Mouse (Mus musculus) MEL (cell line): Measurements from ENCODE around the gene Dcaf7. TPM values are rescaled to one million over a fixed set of nuclear protein-coding genes. Genes with fewer than 3 reads are reported as not detected.

Source experiments
- DNase-seq: peaks from one replicate; pipeline ENCODE4 v3.0.0; 2011; ENCODE audit warnings: low read depth, low spot score
- H3K27ac ChIP-seq: 2 replicates; pipeline ENCODE4 v1.5.1; 2012; ENCODE audit warnings: low read depth, mild to moderate bottlenecking, control low read depth, low read length, moderate library complexity; ENCODE audit not compliant: control insufficient read depth
- H3K27me3 ChIP-seq, 2 experiments: fragments of 150-350 bp in 1 of 2; sonication (generic) in 1 of 2; 2 replicates each; pipeline ENCODE4 v1.6.1; 2012; ENCODE audit warnings: low read length in 2 of 2, mild to moderate bottlenecking in 2 of 2, improper control_type of control experiment in 1 of 2, moderate library complexity in 1 of 2; ENCODE audit not compliant: insufficient read depth in 2 of 2, control insufficient read depth in 1 of 2
- H3K36me3 ChIP-seq, 2 experiments: 2 replicates each; pipeline ENCODE4 v1.6.1; 2012 to 2014; ENCODE audit warnings: low read length in 2 of 2, improper control_type of control experiment in 1 of 2, inconsistent platforms in 1 of 2, mild to moderate bottlenecking in 1 of 2; ENCODE audit not compliant: insufficient read depth in 2 of 2, control insufficient read depth in 1 of 2
- H3K4me1 ChIP-seq, 2 experiments: fragments of 150-350 bp in 1 of 2; sonication (generic) in 1 of 2; 2 replicates each; pipeline ENCODE4 v1.6.1; 2012; ENCODE audit warnings: low read length in 2 of 2, improper control_type of control experiment in 1 of 2, mild to moderate bottlenecking in 1 of 2; ENCODE audit not compliant: insufficient read depth in 2 of 2, control insufficient read depth in 1 of 2
- H3K4me3 ChIP-seq, 2 experiments: fragments of 150-350 bp in 1 of 2; sonication (generic) in 1 of 2; 2 replicates each; pipeline ENCODE4 v1.5.1; 2012; ENCODE audit warnings: low read depth in 2 of 2, low read length in 2 of 2, mild to moderate bottlenecking in 2 of 2, moderate library complexity in 2 of 2, control low read depth in 1 of 2, improper control_type of control experiment in 1 of 2; ENCODE audit not compliant: control insufficient read depth in 1 of 2, insufficient read depth in 1 of 2
- H3K79me2 ChIP-seq: 2 replicates; pipeline ENCODE4 v1.6.1; 2012; ENCODE audit warnings: mild to moderate bottlenecking, low read length, moderate library complexity; ENCODE audit not compliant: control insufficient read depth, poor library complexity, insufficient read depth
- H3K9ac ChIP-seq: 2 replicates; pipeline ENCODE4 v1.6.1; 2012; ENCODE audit warnings: low read depth, mild to moderate bottlenecking, control low read depth, low read length, moderate library complexity; ENCODE audit not compliant: control insufficient read depth, poor library complexity, severe bottlenecking
- H3K9me3 ChIP-seq: fragments of 150-350 bp; sonication (generic); replicated peaks from 2 replicates; pipeline ENCODE4 v1.6.1; 2012; ENCODE audit warnings: mild to moderate bottlenecking, low read length, improper control_type of control experiment, moderate library complexity; ENCODE audit not compliant: insufficient read depth
- BHLHE40 ChIP-seq: IDR thresholded peaks from 2 replicates; pipeline ENCODE4 v1.6.1; 2012; ENCODE audit warnings: low read depth, mild to moderate bottlenecking, inconsistent platforms, low read length, improper control_type of control experiment, borderline replicate concordance
- CHD1 ChIP-seq: IDR thresholded peaks from 2 replicates; pipeline ENCODE4 v1.6.1; 2012; ENCODE audit warnings: low read depth, mild to moderate bottlenecking, inconsistent platforms, low read length, improper control_type of control experiment
- EP300 ChIP-seq, 2 experiments: IDR thresholded peaks; 2 replicates each; pipeline ENCODE4 v1.6.1; 2011; ENCODE audit warnings: improper control_type of control experiment in 2 of 2, low read length in 2 of 2, low read depth in 1 of 2, mild to moderate bottlenecking in 1 of 2
- ETS1 ChIP-seq: IDR thresholded peaks from 2 replicates; pipeline ENCODE4 v1.6.1; 2012; ENCODE audit warnings: low read depth, mild to moderate bottlenecking, inconsistent platforms, low read length, improper control_type of control experiment, moderate library complexity
- HCFC1 ChIP-seq: IDR thresholded peaks from 2 replicates; pipeline ENCODE4 v1.6.1; 2012; ENCODE audit warnings: low read depth, mild to moderate bottlenecking, inconsistent platforms, low read length, improper control_type of control experiment, moderate library complexity
- KAT2A ChIP-seq: conservative IDR thresholded peaks from 2 replicates; pipeline ENCODE4 v1.6.1; 2012; ENCODE audit warnings: low read depth, low read length, improper control_type of control experiment, inconsistent platforms
- MAX ChIP-seq: IDR thresholded peaks from 2 replicates; pipeline ENCODE4 v1.6.1; 2011; ENCODE audit warnings: low read length, improper control_type of control experiment
- MAZ ChIP-seq: IDR thresholded peaks from 2 replicates; pipeline ENCODE4 v1.6.1; 2012; ENCODE audit warnings: low read depth, mild to moderate bottlenecking, inconsistent platforms, low read length, improper control_type of control experiment
- MEF2A ChIP-seq: IDR thresholded peaks from 2 replicates; pipeline ENCODE4 v1.6.1; 2014; ENCODE audit warnings: low read depth, mild to moderate bottlenecking, inconsistent platforms, low read length, improper control_type of control experiment; ENCODE audit not compliant: poor library complexity, insufficient replicate concordance, severe bottlenecking; ENCODE audit errors: extremely low read depth
- MXI1 ChIP-seq: IDR thresholded peaks from 2 replicates; pipeline ENCODE4 v1.6.1; 2011; ENCODE audit warnings: mild to moderate bottlenecking, low read depth, low read length, improper control_type of control experiment
- MYC ChIP-seq: IDR thresholded peaks from 2 replicates; pipeline ENCODE4 v1.6.1; 2011; ENCODE audit warnings: low read depth, mild to moderate bottlenecking, low read length, improper control_type of control experiment, moderate library complexity
- NRF1 ChIP-seq: IDR thresholded peaks from 2 replicates; pipeline ENCODE4 v1.6.1; 2014; ENCODE audit warnings: low read depth, mild to moderate bottlenecking, inconsistent platforms, low read length, improper control_type of control experiment, moderate library complexity; ENCODE audit not compliant: poor library complexity, insufficient read depth, severe bottlenecking
- POLR2A ChIP-seq, 2 experiments: IDR thresholded peaks; 2 replicates each; pipeline ENCODE4 v1.6.1; 2011 to 2012; ENCODE audit warnings: low read length in 2 of 2, mild to moderate bottlenecking in 2 of 2, control low read depth in 1 of 2, improper control_type of control experiment in 1 of 2, low read depth in 1 of 2, moderate library complexity in 1 of 2; ENCODE audit not compliant: control insufficient read depth in 1 of 2, insufficient read depth in 1 of 2, poor library complexity in 1 of 2
- POLR2AphosphoS2 ChIP-seq: IDR thresholded peaks from 2 replicates; pipeline ENCODE4 v1.6.1; 2011; ENCODE audit warnings: low read length, improper control_type of control experiment
- POLR2AphosphoS5 ChIP-seq: IDR thresholded peaks from 2 replicates; pipeline ENCODE4 v1.6.1; 2012; ENCODE audit warnings: low read depth, borderline replicate concordance, mild to moderate bottlenecking, inconsistent platforms, low read length, moderate library complexity, mixed read lengths
- RCOR1 ChIP-seq: IDR thresholded peaks from 2 replicates; pipeline ENCODE4 v1.6.1; 2012; ENCODE audit warnings: low read depth, mild to moderate bottlenecking, inconsistent platforms, low read length, improper control_type of control experiment
- SIN3A ChIP-seq: IDR thresholded peaks from 2 replicates; pipeline ENCODE4 v1.6.1; 2012; ENCODE audit warnings: low read length, improper control_type of control experiment, inconsistent platforms
- TAL1 ChIP-seq: IDR thresholded peaks from 2 replicates; pipeline ENCODE4 v1.6.1; 2012; ENCODE audit warnings: mild to moderate bottlenecking, inconsistent platforms, low read length, moderate library complexity, mixed read lengths
- TBP ChIP-seq: IDR thresholded peaks from 2 replicates; pipeline ENCODE4 v1.8.0; 2011; ENCODE audit warnings: low read depth, low read length, improper control_type of control experiment
- UBTF ChIP-seq: IDR thresholded peaks from 2 replicates; pipeline ENCODE4 v1.6.1; 2012; ENCODE audit warnings: low read depth, mild to moderate bottlenecking, inconsistent platforms, low read length, improper control_type of control experiment, moderate library complexity, borderline replicate concordance; ENCODE audit not compliant: insufficient read depth
- USF2 ChIP-seq, 2 experiments: IDR thresholded peaks; 2 replicates each; pipeline ENCODE4 v1.6.1; 2011 to 2012; ENCODE audit warnings: improper control_type of control experiment in 2 of 2, low read length in 2 of 2, borderline replicate concordance in 1 of 2, inconsistent platforms in 1 of 2, low read depth in 1 of 2, mild to moderate bottlenecking in 1 of 2; ENCODE audit not compliant: insufficient read depth in 1 of 2
- ZC3H11A ChIP-seq: IDR thresholded peaks from 2 replicates; pipeline ENCODE4 v1.6.1; 2012; ENCODE audit warnings: low read depth, mild to moderate bottlenecking, inconsistent platforms, low read length, improper control_type of control experiment
- polyA plus RNA-seq, 2 experiments: library from polyadenylated mRNA; stranded (reverse) in 1 of 2; unstranded in 1 of 2; fragments of >175 nt in 1 of 2; fragments of >200 nt in 1 of 2; gene quantifications; 2 replicates each; pipeline versions ENCODE4 v1.2.1 to v1.2.4; 2012; ENCODE audit warnings: low replicate concordance in 2 of 2, low read depth in 1 of 2; ENCODE audit not compliant: insufficient read length in 2 of 2, insufficient read depth in 1 of 2, missing spikeins in 1 of 2
- total RNA-seq: library from RNA; depleted of rRNA; stranded (reverse); fragments of 300-350 nt; gene quantifications from 2 replicates; pipeline ENCODE4 v1.2.3, GENCODE M21; 2012

Gene Dcaf7
- total and polyA plus RNA-seq, 3 experiments = 65.5 to 88.2 (median 86.9) TPM

- Histone ChIP-seq H3K27me3 (no peaks in the 10 kb centered on the region), H3K4me3 (no peak overlapping the region)
- no peak for TF ChIP-seq BHLHE40
Measured at GRCm38 (mm10) chr11:106054600-106054999, 17.9 kb downstream of the Dcaf7 start.

GRCm38 (mm10) chr11:106055341-106055740, 18.7 kb downstream of the Dcaf7 start:
- Histone ChIP-seq H3K36me3 (peaks cover 32 to 44% of the 10 kb centered on the region in 2 experiments), H3K4me3 (no peak overlapping the region), H3K27ac (no peak overlapping the region), H3K4me1 (peaks cover 23 to 32% of the 10 kb centered on the region in 2 experiments), H3K79me2 (no peaks in the 10 kb centered on the region), H3K27me3 (no peaks in the 10 kb centered on the region), H3K9ac (no peak overlapping the region), H3K9me3 (no peaks in the 10 kb centered on the region)
- TF ChIP-seq EP300 (IDR thresholded peaks at IDR 0.05; ENCODE audit: low read depth in 1 of 2, low read length in 2 of 2) (0 out of 4 replicates have a peak, but pooled peaks of 1 of the 2 experiments have one; percentile 10), UBTF (no peak), SIN3A (peak; percentile 26; the same call in 1 of the 2 replicates)
- no peak for DNase-seq

More at GRCm38 (mm10) chr11:106054600-106054999, 17.9 kb downstream of the Dcaf7 start:
- H3K36me3 ChIP-seq = peaks cover 29 to 46% of the 10 kb centered on the region in 2 experiments
- no peak overlapping the region for H3K9ac ChIP-seq
- H3K9me3 ChIP-seq = no peaks in the 10 kb centered on the region
- no peak for DNase-seq
- no peaks in the 10 kb centered on the region for H3K79me2 ChIP-seq
- H3K27ac ChIP-seq = no peak overlapping the region
- H3K4me1 ChIP-seq = peaks cover 17 to 28% of the 10 kb centered on the region in 2 experiments

GRCm38 (mm10) chr11:106056819-106057491, 20.3 kb downstream of the Dcaf7 start:
- peak overlapping the region; percentile 79 for H3K27ac ChIP-seq
- H3K9ac ChIP-seq = peak overlapping the region; percentile 37
- peak overlapping the region in 1 of 2 experiments; percentile 15; a peak in 2 of 4 replicates for H3K4me3 ChIP-seq
- peaks cover 33 to 39% of the 10 kb centered on the region in 2 experiments for H3K36me3 ChIP-seq
- DNase-seq = peak; percentile 96
- H3K79me2 ChIP-seq = no peaks in the 10 kb centered on the region
- H3K27me3 ChIP-seq = no peaks in the 10 kb centered on the region
- no peaks in the 10 kb centered on the region for H3K9me3 ChIP-seq
- H3K4me1 ChIP-seq = peaks cover 30 to 34% of the 10 kb centered on the region in 2 experiments
- TF ChIP-seq CHD1 = no peak; the same call in 1 of the 2 replicates
- TF ChIP-seq HCFC1 = peak; percentile 39; the same call in 1 of the 2 replicates
- peak; percentile 92 for TF ChIP-seq RCOR1
- TF ChIP-seq MXI1 = peak; percentile 93
- TF ChIP-seq ZC3H11A = 0 out of 2 replicates have a peak, but pooled peaks have one; percentile 11
- TF ChIP-seq NRF1 = peak; percentile 19; the same call in 1 of the 2 replicates
- peak; percentile 99 for TF ChIP-seq ETS1
- peak; percentile 62; the same call in 1 of the 2 replicates for TF ChIP-seq MEF2A
- peak; percentile 68 for TF ChIP-seq POLR2AphosphoS2
- no peak for TF ChIP-seq KAT2A
- TF ChIP-seq MAZ = no peak
- peak; percentile 45; the same call in 1 of the 2 replicates for TF ChIP-seq TBP
- TF ChIP-seq MAX = peak; percentile 93
- peak in 1 of 2 experiments; percentile 43; a peak in 2 of 4 replicates for TF ChIP-seq POLR2A (IDR thresholded peaks at IDR 0.05; ENCODE audit: control insufficient read depth in 1 of 2, insufficient read depth in 1 of 2, low read depth in 1 of 2, low read length in 2 of 2, poor library complexity in 1 of 2)
- peak; percentile 32 to 80; a peak in 3 of 4 replicates for TF ChIP-seq USF2 (IDR thresholded peaks at IDR 0.05; ENCODE audit: borderline replicate concordance in 1 of 2, insufficient read depth in 1 of 2, low read depth in 1 of 2, low read length in 2 of 2)
- peak; percentile 91 for TF ChIP-seq TAL1
- no peak for TF ChIP-seq POLR2AphosphoS5
- peak; percentile 98 for TF ChIP-seq SIN3A
- TF ChIP-seq MYC = peak; percentile 92
